Mouse (Mus musculus) regulatory T cell (primary cell): ENCODE results near the gene Elmo2.

Experiments used
- in situ Hi-C: fragments of 300-600 bp; cut with MboI, MseI; formaldehyde crosslinking; loops from one replicate; pipeline ENCODE4 v1.15.1; 2025; ENCODE audit warnings: high pct_unique_total_duplicates

The Elmo2 gene

DNA sequence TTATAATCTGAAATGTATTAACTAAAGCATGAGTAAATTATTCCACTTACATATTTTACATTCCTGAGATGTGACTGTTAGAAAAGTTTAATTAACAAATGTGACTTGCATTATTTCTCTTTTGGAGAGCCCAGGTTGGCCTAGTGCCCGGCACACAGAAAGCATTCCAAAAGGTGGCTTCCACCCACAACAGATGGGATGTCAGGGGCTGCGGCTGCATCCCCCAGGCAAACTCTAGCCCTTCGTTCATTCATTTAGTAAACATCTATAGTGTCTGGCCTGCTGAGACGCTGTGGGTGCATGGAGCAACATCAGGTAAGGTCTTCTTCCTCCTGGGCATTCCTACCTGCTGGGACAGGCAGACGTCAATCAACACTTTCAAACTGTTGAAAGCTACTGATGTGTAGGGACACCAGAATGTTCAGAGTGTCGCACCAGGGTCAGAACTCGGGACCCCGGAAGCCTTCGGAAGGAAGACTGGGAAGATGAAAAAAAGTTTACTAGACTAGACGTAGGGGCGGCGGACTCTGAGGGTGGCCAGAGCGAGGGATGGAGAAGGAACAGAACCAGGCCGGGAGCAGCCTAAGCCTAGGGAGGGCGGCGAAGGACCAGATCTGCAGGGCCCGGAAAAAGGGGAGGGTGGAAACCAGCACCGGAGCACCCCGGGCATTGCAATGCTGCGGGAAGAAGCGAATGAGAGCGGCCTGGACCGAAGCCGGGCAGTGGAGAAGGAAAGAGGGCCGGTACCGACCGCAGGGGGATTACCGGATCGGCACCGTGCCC, 567 bp downstream of the Elmo2 start:
- in situ Hi-C loops: loop anchor here (10.0 kb wide), 1 partner anchor 659 kb away; no protein-coding TSS in a partner anchor

DNA sequence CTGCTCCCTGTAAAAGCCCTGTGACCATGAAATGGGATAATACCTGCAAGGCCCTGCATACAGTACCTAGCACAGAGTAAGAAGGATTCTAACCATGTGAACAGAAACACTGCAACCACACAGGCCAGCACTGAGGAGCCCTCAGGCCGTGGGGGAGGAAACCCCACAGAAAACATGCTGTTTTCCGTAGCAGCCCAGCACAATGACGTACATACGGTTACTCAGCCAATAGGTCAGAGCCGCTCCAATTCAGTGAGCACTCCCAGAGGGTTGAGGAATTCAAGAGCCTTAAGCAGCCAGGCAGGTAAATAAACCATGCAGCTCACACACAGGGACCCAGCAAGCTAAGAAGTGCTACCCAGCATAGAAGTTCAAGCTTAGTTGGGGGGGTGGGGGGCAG, 2.4 kb downstream of the Elmo2 start:
- in situ Hi-C loops: loop anchor here (10.0 kb wide), 1 partner anchor 661 kb away; no protein-coding TSS in a partner anchor

DNA sequence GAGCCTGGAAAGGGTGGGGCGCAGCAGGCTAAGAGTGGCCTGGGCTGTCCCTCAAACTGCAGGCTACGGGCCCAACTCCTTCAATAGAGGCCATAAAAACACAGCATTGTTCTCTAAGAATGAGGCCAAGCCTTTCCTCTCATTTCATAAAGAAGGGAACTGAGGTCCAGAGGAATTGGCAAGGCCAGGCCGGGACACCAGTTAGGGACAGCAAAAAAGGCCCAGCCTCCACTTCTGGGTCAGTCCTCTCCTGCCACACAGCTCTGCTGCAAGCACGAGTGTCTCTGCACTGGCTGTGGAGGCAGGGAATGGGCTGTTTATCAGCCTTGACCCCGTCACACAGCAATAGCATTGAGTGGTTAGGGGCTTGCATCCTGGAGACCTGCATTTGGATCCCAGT, 2.8 kb downstream of the Elmo2 start:
- in situ Hi-C loops: loop anchor here (10.0 kb wide), 1 partner anchor 661 kb away; no protein-coding TSS in a partner anchor

DNA sequence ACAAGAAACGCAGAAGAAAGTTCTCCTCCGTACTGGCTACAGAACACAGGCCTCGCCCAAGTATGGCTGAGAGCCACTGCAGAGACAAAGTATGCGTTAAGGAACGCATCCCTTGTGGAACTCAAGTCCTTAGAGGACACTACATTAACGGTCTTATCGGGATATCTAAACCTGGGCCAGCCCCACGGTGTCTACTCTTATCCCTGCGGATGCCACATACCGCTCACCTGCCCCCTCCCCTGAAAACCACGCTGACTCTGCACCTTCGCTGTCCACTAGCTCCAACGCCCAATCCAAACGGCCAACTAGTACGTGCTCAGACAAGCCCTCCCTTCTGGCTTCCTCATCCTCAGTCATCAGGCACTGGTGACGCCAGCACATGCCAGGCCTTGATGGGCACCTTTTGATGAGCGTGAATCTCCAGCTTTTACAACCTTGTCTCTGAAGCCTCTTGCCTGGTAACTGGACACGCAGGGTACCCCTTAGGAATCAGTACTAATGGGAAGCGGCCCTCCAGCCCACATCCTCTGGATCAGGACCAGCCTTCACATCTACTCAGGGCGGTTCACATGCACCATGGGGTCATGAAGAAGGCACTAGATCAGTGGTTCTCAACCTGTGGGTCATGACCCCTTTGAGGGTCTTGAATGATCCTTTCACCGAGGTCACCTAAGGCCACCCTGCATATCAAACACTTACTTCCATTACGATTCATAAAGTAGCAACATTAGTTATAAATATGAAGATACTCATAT, 4.1 kb downstream of the Elmo2 start:
- in situ Hi-C loops: loop anchor here (10.0 kb wide), 1 partner anchor 663 kb away; no protein-coding TSS in a partner anchor

DNA sequence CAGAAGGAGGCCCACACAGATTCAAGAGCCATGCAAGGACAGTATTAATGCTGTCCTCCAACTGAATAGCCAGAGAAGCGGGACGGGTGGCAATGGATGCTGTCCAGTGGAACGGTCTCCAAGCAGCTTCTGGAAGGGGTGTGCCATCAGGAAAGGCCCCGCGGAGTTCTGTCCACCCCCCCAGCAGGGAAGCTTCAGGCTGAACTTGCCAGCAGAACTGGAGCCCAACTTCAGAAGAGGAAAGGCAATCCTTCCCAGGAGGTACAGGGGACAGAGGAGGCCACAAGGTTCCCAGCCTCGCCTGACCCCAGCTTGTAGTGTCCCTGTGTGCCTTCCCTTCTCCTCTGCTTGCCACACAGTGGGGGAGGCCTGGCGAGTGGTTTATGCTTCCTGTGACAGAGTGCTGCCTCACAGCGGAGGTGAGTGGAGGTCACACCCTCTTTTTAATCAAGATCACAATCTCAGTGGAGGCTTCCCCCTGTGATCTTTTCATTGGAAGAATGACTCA, 4.8 kb downstream of the Elmo2 start:
- in situ Hi-C loops: loop anchor here (10.0 kb wide), 1 partner anchor 663 kb away; no protein-coding TSS in a partner anchor

DNA sequence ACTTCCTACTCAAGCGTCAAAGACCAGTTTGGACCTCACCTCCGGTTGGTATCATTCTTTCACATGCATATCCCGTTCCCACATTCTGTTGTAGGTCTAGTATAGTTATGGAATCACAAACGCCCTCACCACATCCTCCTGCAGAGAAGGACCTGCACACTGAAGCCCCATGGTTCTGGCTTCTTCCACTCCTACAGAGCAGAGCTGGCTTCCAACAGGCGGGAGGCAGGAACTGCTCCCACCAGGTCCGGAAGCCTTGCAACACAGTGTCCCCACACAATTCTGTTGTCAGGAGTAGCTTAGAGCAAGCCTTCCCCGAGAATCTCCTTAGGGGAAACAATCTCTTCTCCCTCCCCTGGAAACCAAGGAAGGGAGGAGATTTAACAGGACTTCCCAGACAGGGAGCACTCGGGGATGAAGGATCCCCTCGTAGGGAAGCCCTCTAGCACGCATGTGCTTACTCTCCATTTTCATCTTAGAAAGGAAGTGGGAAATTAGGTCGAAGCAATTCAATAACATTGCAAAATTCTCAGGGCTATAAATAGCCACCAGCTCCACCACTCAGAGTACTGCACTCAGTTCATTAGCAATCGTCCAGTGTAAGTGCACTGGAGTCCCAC, 5.6 kb downstream of the Elmo2 start:
- in situ Hi-C loops: loop anchor here (10.0 kb wide), 1 partner anchor 664 kb away; no protein-coding TSS in a partner anchor

DNA sequence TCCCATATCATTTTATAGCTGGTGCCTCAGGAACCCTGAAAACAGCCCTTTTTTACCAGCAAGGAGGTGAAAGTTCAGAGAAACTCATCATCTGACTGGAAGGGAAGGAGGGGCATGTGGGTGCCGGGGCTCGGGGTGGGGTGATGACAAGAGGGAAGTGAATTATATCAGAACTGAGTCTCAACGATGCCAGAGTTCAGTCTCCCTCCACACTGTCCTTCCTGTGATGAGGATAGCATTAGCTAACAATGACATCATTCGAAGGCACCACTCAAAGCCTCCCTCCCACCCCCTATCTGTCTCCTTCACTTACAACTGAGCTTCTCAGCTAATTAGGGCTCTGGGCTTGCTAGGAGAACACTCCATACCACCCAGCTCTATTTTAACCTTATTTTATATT, 6.8 kb downstream of the Elmo2 start:
- in situ Hi-C loops: no loop called here

- in situ Hi-C loops: no loop called here
Observed at GRCm38 (mm10) chr2:165318941-165319340, 7.3 kb downstream of the Elmo2 start.

GRCm38 (mm10) chr2:165317621-165318263, 8.5 kb downstream of the Elmo2 start:
- in situ Hi-C loops: no loop called here

DNA sequence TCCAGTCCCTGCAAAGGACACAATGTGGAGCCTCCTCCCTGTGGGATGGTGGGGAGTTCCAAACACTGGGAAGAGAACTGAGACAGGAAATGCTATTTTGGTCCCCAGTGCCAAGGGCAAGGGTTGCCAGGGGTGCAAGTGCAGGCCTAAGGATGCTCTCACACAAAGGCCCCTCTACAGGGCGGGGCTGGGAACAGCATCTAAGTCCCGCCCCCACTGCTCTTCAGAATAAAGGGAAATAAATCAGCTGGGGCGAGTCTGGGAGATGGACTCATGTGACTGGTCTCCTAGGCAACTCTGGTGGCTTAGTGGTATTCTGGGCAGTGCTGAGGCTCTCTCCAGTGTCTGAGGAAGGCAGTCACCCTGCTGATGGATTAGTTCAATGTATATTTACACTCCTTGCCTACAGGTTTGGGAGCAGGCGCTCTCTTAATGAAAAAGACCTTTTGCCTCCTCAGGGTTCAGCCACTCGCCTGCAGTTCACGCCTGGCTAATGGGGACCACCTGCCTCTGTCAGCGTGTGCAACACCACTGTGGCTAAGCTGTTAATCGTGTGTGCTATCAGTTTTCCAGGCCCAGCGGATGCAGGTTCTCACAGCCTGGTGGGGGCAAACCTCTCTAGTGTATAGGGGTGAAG, 9.3 kb downstream of the Elmo2 start:
- in situ Hi-C loops: no loop called here

DNA sequence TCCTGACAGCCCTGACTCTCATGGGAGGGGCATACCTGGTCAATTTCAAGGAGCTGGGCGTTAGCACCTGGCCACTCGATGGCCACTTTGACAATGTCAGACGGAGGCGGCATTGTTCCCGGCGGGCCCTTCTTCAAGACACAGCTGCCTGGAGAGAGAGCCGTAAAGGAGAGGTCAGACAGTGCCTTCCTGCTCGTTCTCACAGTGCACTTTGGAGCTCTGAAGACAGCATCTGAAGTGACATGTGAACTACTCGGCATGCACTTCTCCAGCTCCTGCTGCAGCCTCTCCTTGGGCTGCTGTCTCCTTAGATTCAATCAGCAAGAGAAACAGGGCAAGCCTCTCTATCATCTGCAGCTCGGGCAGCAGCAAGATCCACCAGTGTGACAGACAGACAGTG, 10.1 kb downstream of the Elmo2 start:
- in situ Hi-C loops: no loop called here

DNA sequence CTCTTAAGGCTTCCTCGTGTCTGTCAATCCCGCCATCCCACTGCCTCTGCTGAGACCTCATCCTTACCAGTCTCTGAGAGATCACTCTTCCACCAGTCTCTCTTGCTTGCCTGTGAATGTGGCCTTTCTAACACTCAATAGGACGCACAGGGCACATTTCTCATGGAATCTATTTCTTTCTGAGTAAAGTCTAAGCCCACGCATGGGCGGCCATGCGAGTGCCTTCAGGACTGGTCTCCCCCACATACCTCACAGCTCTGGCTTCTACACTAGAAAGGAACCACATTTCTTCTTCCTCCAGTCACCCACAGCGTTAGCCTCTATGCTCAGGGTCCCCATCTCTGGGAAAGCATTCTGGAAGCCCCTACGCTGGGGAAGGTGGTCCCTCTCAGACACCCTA, 12.1 kb downstream of the Elmo2 start:
- in situ Hi-C loops: no loop called here

GRCm38 (mm10) chr2:165312381-165312780, 13.9 kb downstream of the Elmo2 start:
- in situ Hi-C loops: no loop called here

DNA sequence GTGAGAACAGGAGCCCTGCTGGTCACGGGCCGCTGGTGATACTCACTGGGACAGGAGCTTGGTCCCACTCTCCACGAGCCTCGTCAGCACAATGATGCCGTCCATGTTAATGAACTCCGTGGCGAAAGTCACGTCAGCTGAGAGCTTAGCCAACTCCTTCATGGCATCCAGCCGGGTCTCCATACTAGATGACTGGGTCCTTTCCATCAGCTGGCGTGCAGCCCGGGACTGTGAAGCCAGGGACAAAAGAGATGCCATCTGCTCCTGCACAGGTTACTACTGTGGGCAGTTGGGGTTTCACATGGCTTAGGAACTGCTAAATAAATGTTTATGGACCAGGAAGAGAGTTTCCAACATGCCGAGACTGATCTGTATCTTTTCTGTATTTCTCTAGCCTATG, 14.7 kb downstream of the Elmo2 start:
- in situ Hi-C loops: no loop called here

- in situ Hi-C loops: no loop called here
Observed at GRCm38 (mm10) chr2:165310818-165311425, 15.4 kb downstream of the Elmo2 start.

DNA sequence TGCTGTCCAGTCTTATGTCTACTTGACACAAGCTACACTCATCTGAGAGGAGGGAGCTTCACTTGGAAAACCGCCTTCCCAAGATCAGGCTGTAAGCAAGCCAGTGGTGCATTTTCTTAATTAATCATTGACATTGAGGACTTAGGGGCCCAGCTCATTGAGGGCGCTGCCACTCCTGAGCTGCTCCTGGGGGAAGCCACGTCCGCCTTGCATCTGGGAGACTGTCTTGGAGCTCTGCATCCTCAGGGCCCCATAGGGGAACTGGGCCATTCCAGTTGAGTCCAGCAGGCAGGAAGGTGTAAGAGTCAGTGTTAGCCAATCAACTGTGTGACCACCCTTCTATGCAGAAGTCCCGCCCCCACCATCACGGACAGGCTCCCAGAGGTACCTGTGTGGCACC, 18.5 kb downstream of the Elmo2 start:
- in situ Hi-C loops: no loop called here

GRCm38 (mm10) chr2:165305438-165305837, 20.8 kb downstream of the Elmo2 start:
- in situ Hi-C loops: no loop called here

DNA sequence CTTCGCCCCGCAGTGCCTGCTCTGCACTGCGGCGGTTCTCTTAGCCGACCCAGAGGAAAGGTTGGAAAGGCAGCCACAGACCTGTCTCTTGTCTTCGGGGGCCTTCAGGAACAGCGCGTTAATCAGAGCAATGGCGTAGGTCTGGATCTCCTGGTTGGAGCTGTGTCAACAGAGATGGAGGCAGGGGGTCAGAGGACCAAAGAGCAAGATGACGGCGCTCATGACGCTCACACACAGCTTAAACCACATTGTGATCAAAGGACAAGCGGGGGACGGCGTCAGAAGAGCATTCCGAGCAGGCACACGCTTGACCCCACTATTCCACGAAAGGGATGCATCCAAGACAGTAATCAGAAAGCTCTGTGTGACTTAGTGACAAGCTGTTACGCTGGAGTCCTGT, 21.5 kb downstream of the Elmo2 start:
- in situ Hi-C loops: no loop called here

- in situ Hi-C loops: no loop called here
Observed at GRCm38 (mm10) chr2:165303354-165304012, 22.8 kb downstream of the Elmo2 start.

- in situ Hi-C loops: no loop called here
Observed at GRCm38 (mm10) chr2:165301409-165301808, 24.9 kb downstream of the Elmo2 start.
